7 mouse cellular contexts compared by ENCODE assay signal in genomic region chr9:85748204-85749141, GRCm38 (mm10). TPM values are rescaled to one million over a fixed set of nuclear protein-coding genes. Genes with fewer than 3 reads are reported as not detected.
A peak's percentile ranks its signal among the peaks of the same experiment; 100 is the strongest.
DNase-seq lines count a peak whose midpoint lies in the region; ATAC-seq and TF ChIP-seq lines count a peak whose summit lies in the region.

No protein-coding gene starts in this region.

- peak overlapping the region; percentile 99 for H3K27ac ChIP-seq in hindbrain, postnatal 0 days
- peak overlapping the region; percentile 100 for H3K27ac ChIP-seq in midbrain, embryonic 10.5 days (replicated peaks)
- H3K27ac ChIP-seq in small intestine, adult 2 months (ENCODE audit: insufficient read depth, low read depth, low read length): peak overlapping the region; percentile 83

- intact Hi-C loops in left cerebral cortex, postnatal 25 days (cut with DNase I): no loop called here

- H3K27me3 ChIP-seq in hindbrain, postnatal 0 days (ENCODE audit: insufficient read depth, low read length): no peaks in the 10 kb centered on the region
- H3K27me3 ChIP-seq in midbrain, embryonic 10.5 days (ENCODE audit: low read depth, poor library complexity, severe bottlenecking): no peaks in the 10 kb centered on the region
- no peaks in the 10 kb centered on the region for H3K27me3 ChIP-seq in small intestine, adult 2 months (ENCODE audit: control insufficient read depth, insufficient read depth, low read length)

- ATAC-seq in activated CD4-positive, CD25-positive, alpha-beta regulatory T cell, adult 4 months: peak; percentile 60
- ATAC-seq in hindbrain, postnatal 0 days: peak; percentile 87

- peak overlapping the region; percentile 89 for H3K4me3 ChIP-seq in hindbrain, postnatal 0 days (ENCODE audit: low read length)
- peak overlapping the region; percentile 96 for H3K4me3 ChIP-seq in midbrain, embryonic 10.5 days
- H3K4me3 ChIP-seq in small intestine, adult 2 months (ENCODE audit: low read depth, low read length): peak overlapping the region; percentile 81

- WGBS in hindbrain, postnatal 0 days: 2% methylated on average over 43 of the region's 43 CpGs
- 2% methylated on average over 43 of the region's 43 CpGs for WGBS in midbrain, embryonic 10.5 days
- under 1% methylated on average over 43 of the region's 43 CpGs for WGBS in small intestine, adult 2 months

- peak overlapping the region; percentile 74 for H3K4me2 ChIP-seq in hindbrain, postnatal 0 days (ENCODE audit: low read depth, low read length)

- DNase-seq in cerebellum, postnatal 14 days: peak; percentile 85 to 89
- DNase-seq in frontal cortex, postnatal 25 days (ENCODE audit: low spot score in 2 of 2): peak; percentile 50 to 57
- peak; percentile 89 for DNase-seq in hindbrain, postnatal 0 days (ENCODE audit: low spot score)
- peak; percentile 60 to 66 for DNase-seq in left cerebral cortex, postnatal 25 days (ENCODE audit: low spot score in 2 of 2)
- peak; percentile 84 for DNase-seq in midbrain, embryonic 10.5 days (ENCODE audit: low spot score)

- H3K4me1 ChIP-seq in hindbrain, postnatal 0 days (ENCODE audit: insufficient read depth, low read length): peaks cover 5% of the 10 kb centered on the region; the same call in 1 of the 2 replicates
- H3K4me1 ChIP-seq in midbrain, embryonic 10.5 days: peaks cover 18% of the 10 kb centered on the region
- no peaks in the 10 kb centered on the region; the same call in 1 of the 2 replicates for H3K4me1 ChIP-seq in small intestine, adult 2 months (ENCODE audit: control insufficient read depth, insufficient read depth, insufficient read length, low read length)

- no peaks in the 10 kb centered on the region for H3K9me3 ChIP-seq in hindbrain, postnatal 0 days (ENCODE audit: low read length)
- no peaks in the 10 kb centered on the region for H3K9me3 ChIP-seq in midbrain, embryonic 10.5 days (replicated peaks)

- no peaks in the 10 kb centered on the region for H3K36me3 ChIP-seq in hindbrain, postnatal 0 days (ENCODE audit: insufficient read depth, low read length)
- peaks cover 7% of the 10 kb centered on the region for H3K36me3 ChIP-seq in midbrain, embryonic 10.5 days
- H3K36me3 ChIP-seq in small intestine, adult 2 months (ENCODE audit: control insufficient read depth, insufficient read depth, low read length): peaks cover under 1% of the 10 kb centered on the region

- no peak; the same call in 1 of the 2 replicates for TF ChIP-seq POLR2A in small intestine, adult 2 months (IDR thresholded peaks at IDR 0.05; ENCODE audit: low read depth, low read length)

- H3K9ac ChIP-seq in hindbrain, postnatal 0 days (replicated peaks; ENCODE audit: low read length): peak overlapping the region; percentile 94

- TF ChIP-seq CTCF in hindbrain, postnatal 0 days (IDR thresholded peaks at IDR 0.05; ENCODE audit: low read depth): peak; percentile 41
- no peak for TF ChIP-seq CTCF in small intestine, adult 2 months (IDR thresholded peaks at IDR 0.05; ENCODE audit: extremely low read depth, insufficient read length, insufficient replicate concordance, low read depth, low read length)

RNA-seq across cellular contexts. Expression of gene Ibtk, which starts 0.7 kb away (rescaled TPM):
- polyA plus RNA-seq in activated CD4-positive, CD25-positive, alpha-beta regulatory T cell, adult 4 months (2017; shearing (Covaris generic)): 10 to 100 TPM; 23.4 to 25.1 TPM
- total RNA-seq in hindbrain, postnatal 0 days (2014; rRNA removed): 19.6 and 23.4 TPM in 2 replicates
- polyA plus RNA-seq in hindbrain, postnatal 0 days (2015; fragmentation: Nextera tagmentation; extraction: Ambion mirVana): 17.1 and 18.0 TPM in 2 replicates
- 10 to 100 TPM; 21.4 to 22.4 TPM for total RNA-seq in left cerebral cortex, postnatal 25 days (2021)
- 31.5 and 36.0 TPM in 2 replicates for polyA plus RNA-seq in midbrain, embryonic 10.5 days (2016; fragmentation: Nextera tagmentation; extraction: Ambion mirVana)
- 2.2 and 2.4 TPM in 2 replicates for polyA plus RNA-seq in small intestine, adult 2 months (2012; rRNA removed)

Comparison
In these comparisons a context has a peak if more than half of its experiments do, and no peak if none do; other contexts are left out.
1. Peak in every context shown above with its lines: DNase-seq, ATAC-seq, H3K4me3 ChIP-seq and H3K27ac ChIP-seq.